ENCODE assay signal across 22 mouse cellular contexts in the genomic region with DNA sequence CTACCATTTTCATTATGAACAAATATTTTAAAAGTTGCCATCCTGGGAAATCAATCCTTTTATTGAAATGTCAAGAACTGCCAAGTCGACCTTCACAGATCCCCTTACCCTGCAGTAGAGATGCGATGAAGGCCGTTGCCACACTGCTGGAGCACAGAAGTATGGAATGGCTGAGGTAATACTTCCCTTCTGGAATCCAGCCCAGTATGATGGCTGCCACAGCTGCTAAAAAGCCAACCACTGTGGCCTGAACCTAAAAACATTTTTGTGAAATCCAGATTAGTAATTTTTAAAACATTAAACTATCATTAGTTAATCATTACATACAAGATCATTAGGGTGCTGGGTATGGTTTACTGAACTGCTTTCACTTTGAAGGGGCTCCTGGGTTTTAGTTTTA. TPM values are rescaled to one million over a fixed set of nuclear protein-coding genes. Genes with fewer than 3 reads are reported as not detected.
DNase-seq lines count a peak whose midpoint lies in the region; ATAC-seq and TF ChIP-seq lines count a peak whose summit lies in the region.
"Had no signal": no experiment of that assay in that cellular context is flagged by ENCODE, and none has a peak within 500 bp of the region (broad histone marks: within the 10 kb centered on the region; RNA-seq: fewer than 3 reads in every experiment).

No protein-coding gene starts in this region.

- H3K27ac ChIP-seq in kidney, embryonic 15.5 days = no peak overlapping the region
- no peak overlapping the region for H3K27ac ChIP-seq in liver, postnatal 0 days (ENCODE audit: low read depth)
- H3K27ac ChIP-seq in liver, embryonic 12.5 days = no peak overlapping the region
- H3K27ac ChIP-seq in bone marrow macrophage, adult 2 months (ENCODE audit: insufficient read depth, low read depth, low read length) = peak overlapping the region; percentile 99
- H3K27ac ChIP-seq: embryonic facial prominence, embryonic 15.5 days; forebrain, embryonic 15.5 days; hindbrain, embryonic 10.5 days; left cerebral cortex, adult 2 months; lung, embryonic 15.5 days; midbrain, embryonic 13.5 days; neural tube, embryonic 12.5 days had no signal

- 59% methylated on average over 3 of the region's 3 CpGs for WGBS in kidney, embryonic 15.5 days
- WGBS in liver, postnatal 0 days (ENCODE audit: insufficient replicate concordance) = 62% methylated on average over 3 of the region's 3 CpGs
- WGBS in liver, embryonic 12.5 days (ENCODE audit: insufficient replicate concordance) = 63% methylated on average over 3 of the region's 3 CpGs

- TF ChIP-seq EP300 in liver, postnatal 0 days (IDR thresholded peaks at IDR 0.05; ENCODE audit: low read depth) = no peak

- no peak overlapping the region for H3K4me2 ChIP-seq in kidney, embryonic 15.5 days
- H3K4me2 ChIP-seq in liver, postnatal 0 days (ENCODE audit: low read depth, low read length) = no peak overlapping the region
- H3K4me2 ChIP-seq in liver, embryonic 12.5 days = no peak overlapping the region
- peak overlapping the region; percentile 0 for H3K4me2 ChIP-seq in myocyte (ENCODE audit: low read depth)
- H3K4me2 ChIP-seq: embryonic facial prominence, embryonic 15.5 days; forebrain, embryonic 15.5 days; heart, embryonic 11.5 days; liver, embryonic 11.5 days; lung, embryonic 15.5 days; midbrain, embryonic 13.5 days; neural tube, embryonic 12.5 days had no signal

- no peak overlapping the region for H3ac ChIP-seq in myocyte (ENCODE audit: control insufficient read depth, insufficient read length)

- no peak overlapping the region for H3K9ac ChIP-seq in kidney, embryonic 15.5 days
- no peak overlapping the region for H3K9ac ChIP-seq in liver, postnatal 0 days (replicated peaks)
- no peak overlapping the region for H3K9ac ChIP-seq in liver, embryonic 12.5 days
- H3K9ac ChIP-seq: embryonic facial prominence, embryonic 15.5 days; forebrain, embryonic 15.5 days; lung, embryonic 15.5 days; midbrain, embryonic 13.5 days; neural tube, embryonic 12.5 days had no signal

- H3K4me1 ChIP-seq in kidney, embryonic 15.5 days = peaks cover 5% of the 10 kb centered on the region; the same call in 1 of the 2 replicates
- H3K4me1 ChIP-seq in liver, postnatal 0 days (ENCODE audit: insufficient read depth) = peaks cover 6% of the 10 kb centered on the region
- peaks cover 11% of the 10 kb centered on the region for H3K4me1 ChIP-seq in liver, embryonic 12.5 days
- H3K4me1 ChIP-seq in bone marrow macrophage, adult 2 months (ENCODE audit: control insufficient read depth, insufficient read depth, low read length) = peaks cover 34% of the 10 kb centered on the region
- H3K4me1 ChIP-seq: embryonic facial prominence, embryonic 15.5 days; forebrain, embryonic 15.5 days; hindbrain, embryonic 10.5 days; lung, embryonic 15.5 days; midbrain, embryonic 13.5 days; neural tube, embryonic 12.5 days had no signal

- H3K4me3 ChIP-seq in kidney, embryonic 15.5 days (replicated peaks) = no peak overlapping the region
- no peak overlapping the region for H3K4me3 ChIP-seq in liver, postnatal 0 days (ENCODE audit: low read depth, low read length)
- H3K4me3 ChIP-seq in liver, embryonic 12.5 days = no peak overlapping the region
- H3K4me3 ChIP-seq in bone marrow macrophage, adult 2 months (ENCODE audit: insufficient read depth, low read length) = no peak overlapping the region; the same call in 1 of the 2 replicates
- no peak overlapping the region for H3K4me3 ChIP-seq in myocyte
- H3K4me3 ChIP-seq: embryonic facial prominence, embryonic 15.5 days; forebrain, embryonic 15.5 days; hindbrain, embryonic 10.5 days; left cerebral cortex, adult 2 months; lung, embryonic 15.5 days; midbrain, embryonic 13.5 days; neural tube, embryonic 12.5 days had no signal

- TF ChIP-seq CTCF in liver, postnatal 0 days (IDR thresholded peaks at IDR 0.05; ENCODE audit: low read depth) = no peak
- TF ChIP-seq CTCF in bone marrow macrophage, adult 2 months (IDR thresholded peaks at IDR 0.05; ENCODE audit: low read depth, low read length) = no peak

- H3K79me2 ChIP-seq in myocyte (ENCODE audit: control insufficient read depth, insufficient read depth) = no peaks in the 10 kb centered on the region

- H3K36me3 ChIP-seq in kidney, embryonic 15.5 days = no peaks in the 10 kb centered on the region
- H3K36me3 ChIP-seq in liver, postnatal 0 days (replicated peaks; ENCODE audit: insufficient read depth, low read length) = no peaks in the 10 kb centered on the region
- H3K36me3 ChIP-seq in liver, embryonic 12.5 days = no peaks in the 10 kb centered on the region
- no peaks in the 10 kb centered on the region for H3K36me3 ChIP-seq in myocyte (ENCODE audit: control insufficient read depth, insufficient read depth)
- H3K36me3 ChIP-seq: embryonic facial prominence, embryonic 15.5 days; forebrain, embryonic 15.5 days; hindbrain, embryonic 10.5 days; lung, embryonic 15.5 days; midbrain, embryonic 13.5 days; neural tube, embryonic 12.5 days had no signal

- no peaks in the 10 kb centered on the region for H3K27me3 ChIP-seq in kidney, embryonic 15.5 days
- H3K27me3 ChIP-seq in liver, postnatal 0 days (ENCODE audit: insufficient read depth, low read length) = no peaks in the 10 kb centered on the region
- no peaks in the 10 kb centered on the region for H3K27me3 ChIP-seq in liver, embryonic 12.5 days (replicated peaks)
- H3K27me3 ChIP-seq in myocyte (ENCODE audit: control insufficient read depth, insufficient read depth, insufficient read length) = no peaks in the 10 kb centered on the region
- H3K27me3 ChIP-seq: embryonic facial prominence, embryonic 15.5 days; forebrain, embryonic 15.5 days; lung, embryonic 15.5 days; midbrain, embryonic 13.5 days; neural tube, embryonic 12.5 days had no signal

- no peaks in the 10 kb centered on the region for H3K9me3 ChIP-seq in kidney, embryonic 15.5 days (replicated peaks)
- H3K9me3 ChIP-seq in liver, postnatal 0 days (ENCODE audit: low read length) = no peaks in the 10 kb centered on the region
- H3K9me3 ChIP-seq in liver, embryonic 12.5 days (replicated peaks) = no peaks in the 10 kb centered on the region
- H3K9me3 ChIP-seq: embryonic facial prominence, embryonic 15.5 days; forebrain, embryonic 15.5 days; hindbrain, embryonic 10.5 days; lung, embryonic 15.5 days; midbrain, embryonic 13.5 days; neural tube, embryonic 12.5 days had no signal

- no peak for TF ChIP-seq POLR2A in bone marrow macrophage, adult 2 months (IDR thresholded peaks at IDR 0.05; ENCODE audit: borderline replicate concordance, low read depth, low read length)
- TF ChIP-seq POLR2A in myocyte (IDR thresholded peaks at IDR 0.05; ENCODE audit: insufficient read length, low read depth) = no peak

- ATAC-seq in kidney, embryonic 15.5 days (replicated peaks; ENCODE audit: low FRiP score) = no peak
- 0 out of 2 replicates have a peak, but pooled peaks have one; percentile 36 for ATAC-seq in liver, postnatal 0 days
- ATAC-seq in liver, embryonic 12.5 days = no peak
- ATAC-seq: forebrain, embryonic 15.5 days; hindbrain, embryonic 16.5 days; intestine, embryonic 16.5 days; midbrain, embryonic 13.5 days had no signal

- peak; percentile 57 for DNase-seq in kidney, adult 9 months
- no peak for DNase-seq in liver, postnatal 0 days
- no peak for DNase-seq in cerebellum, adult 9-11 months
- no peak for DNase-seq in urinary bladder, postnatal 10 days (ENCODE audit: low spot score)
- DNase-seq: cerebellum, adult 2 months; cerebellum, postnatal 36 days; right cerebral cortex, postnatal 14 days had no signal

TF ChIP-seq in myocyte, 11 proteins besides CTCF, POLR2A, EP300 and RAD21:
- TF ChIP-seq MYOD1 (IDR thresholded peaks at IDR 0.05; ENCODE audit: control insufficient read depth in 1 of 3, insufficient read length in 2 of 3, low read depth in 2 of 3) (no peak), POLR2AphosphoS2 (IDR thresholded peaks at IDR 0.05; ENCODE audit: insufficient read length, low read depth) (no peak), TCF3 (IDR thresholded peaks at IDR 0.05; ENCODE audit: insufficient read length, low read depth) (no peak)

RNA-seq across cellular contexts. Expression of gene Slc41a2, which starts 36.6 kb away (rescaled TPM):
- 0.57 and 0.58 TPM in 2 replicates for polyA plus RNA-seq in kidney, embryonic 15.5 days (2015; fragmentation: Nextera tagmentation; extraction: Ambion mirVana)
- polyA plus RNA-seq in liver, postnatal 0 days (2015; fragmentation: Nextera tagmentation; extraction: Ambion mirVana) = 0.20 and 0.76 TPM in 2 replicates
- polyA plus RNA-seq in liver, embryonic 12.5 days (2016; fragmentation: Nextera tagmentation; extraction: Ambion mirVana) = 0.11 and 0.13 TPM in 2 replicates
- 18.8 and 20.4 TPM in 2 replicates for polyA plus RNA-seq in bone marrow macrophage, adult 2 months (2012; ENCODE audit: insufficient read depth, insufficient read length, missing spikeins)
- polyA plus RNA-seq in myocyte (2012; fragmentation: generic; extraction: Trizol) = 5.3 TPM

RNA-seq across cellular contexts. Expression of gene D10Wsu102e, which starts 59.0 kb away (rescaled TPM):
- polyA plus RNA-seq in kidney, embryonic 15.5 days (2015; fragmentation: Nextera tagmentation; extraction: Ambion mirVana) = 0.78 and 0.82 TPM in 2 replicates
- polyA plus RNA-seq in liver, postnatal 0 days (2015; fragmentation: Nextera tagmentation; extraction: Ambion mirVana) = 0.14 and 0.16 TPM in 2 replicates
- polyA plus RNA-seq in liver, embryonic 12.5 days (2016; fragmentation: Nextera tagmentation; extraction: Ambion mirVana) = 0.43 and 0.45 TPM in 2 replicates
- 0.54 and 0.61 TPM in 2 replicates for polyA plus RNA-seq in bone marrow macrophage, adult 2 months (2012; ENCODE audit: insufficient read depth, insufficient read length, missing spikeins)
- polyA plus RNA-seq in myocyte (2012; fragmentation: generic; extraction: Trizol) = 0.50 TPM
